Mouse (Mus musculus) induced T-regulatory cell, adult 2 months (primary cell): ENCODE measurements around the gene Usp7.
"Not testable (repeated sequence)": the region's sequence is repeated elsewhere in the genome, so short reads cannot be mapped to it uniquely, and the experiment has no call there.

Experiments
- DNase-seq: peaks from one replicate; pipeline ENCODE4 v3.0.0-alpha.2; 2012; ENCODE audit warnings: low read depth

Gene Usp7

GRCm38 (mm10) chr16:8748904-8749303 is 43.2 kb downstream of the Usp7 start:
- no peak for DNase-seq

- DNase-seq = no peak
Observed at GRCm38 (mm10) chr16:8748175-8748846, 43.8 kb downstream of the Usp7 start.

- no peak for DNase-seq
Observed at GRCm38 (mm10) chr16:8747772-8748171, 44.3 kb downstream of the Usp7 start.

- DNase-seq = no peak
Observed at GRCm38 (mm10) chr16:8746509-8746908, 45.6 kb downstream of the Usp7 start.

- peak; percentile 14 for DNase-seq
Observed at GRCm38 (mm10) chr16:8745751-8746150, 46.4 kb downstream of the Usp7 start.

GRCm38 (mm10) chr16:8743989-8744388 is 48.1 kb downstream of the Usp7 start:
- DNase-seq = no peak

GRCm38 (mm10) chr16:8741697-8742096 is 50.4 kb downstream of the Usp7 start:
- no peak for DNase-seq

- peak; percentile 38 for DNase-seq
Observed at GRCm38 (mm10) chr16:8741110-8741509, 51.0 kb downstream of the Usp7 start.

GRCm38 (mm10) chr16:8738542-8739514 is 53.3 kb downstream of the Usp7 start:
- peak; percentile 93 for DNase-seq

GRCm38 (mm10) chr16:8737666-8738541 is 54.2 kb downstream of the Usp7 start:
- peak; percentile 65 for DNase-seq

- DNase-seq = no peak
Observed at GRCm38 (mm10) chr16:8737341-8737665, 54.8 kb downstream of the Usp7 start.

- peak; percentile 54 for DNase-seq
Observed at GRCm38 (mm10) chr16:8736757-8737156, 55.4 kb downstream of the Usp7 start.

GRCm38 (mm10) chr16:8736032-8736431 is 56.1 kb downstream of the Usp7 start:
- DNase-seq = peak; percentile 41

GRCm38 (mm10) chr16:8734693-8735092 is 57.4 kb downstream of the Usp7 start:
- no peak for DNase-seq

- no peak for DNase-seq
Observed at GRCm38 (mm10) chr16:8733624-8734023, 58.5 kb downstream of the Usp7 start.

- not testable (repeated sequence) for DNase-seq
Observed at GRCm38 (mm10) chr16:8732450-8732849, 59.7 kb downstream of the Usp7 start.

- no peak for DNase-seq
Observed at GRCm38 (mm10) chr16:8731630-8732029, 60.5 kb downstream of the Usp7 start.

- peak; percentile 64 for DNase-seq
Observed at GRCm38 (mm10) chr16:8728111-8728748, 63.9 kb downstream of the Usp7 start.

GRCm38 (mm10) chr16:8725807-8726206 is 66.3 kb downstream of the Usp7 start:
- no peak for DNase-seq

GRCm38 (mm10) chr16:8724031-8724430 is 68.1 kb downstream of the Usp7 start:
- no peak for DNase-seq

- DNase-seq = no peak
Observed at GRCm38 (mm10) chr16:8720447-8720846, 71.7 kb downstream of the Usp7 start.

GRCm38 (mm10) chr16:8717744-8718143 is 74.4 kb downstream of the Usp7 start:
- peak; percentile 49 for DNase-seq
